Mouse (Mus musculus): ENCODE results near the gene Mmp3. TPM values are rescaled to one million over a fixed set of nuclear protein-coding genes. Genes with fewer than 3 reads are reported as not detected.
"Not testable (repeated sequence)": the region's sequence is repeated elsewhere in the genome, so short reads cannot be mapped to it uniquely, and the experiment has no call there.

Gene Mmp3
- polyA plus RNA-seq (2014; fragmentation: Nextera tagmentation; extraction: Ambion mirVana): not detected in 2 replicates

GRCm38 (mm10) chr9:7445522-7445921, at the start of gene Mmp3:
Mmp3 (plus strand) TSS chr9:7445822.
- no peaks in the 10 kb centered on the region for H3K9me3 ChIP-seq (ENCODE audit: control insufficient read depth, low read length)
- H3K4me2 ChIP-seq (ENCODE audit: low read length): no peak within 1 kb of the TSS
- H3K4me1 ChIP-seq (ENCODE audit: control insufficient read depth, insufficient read depth, low read length): no peaks in the 10 kb centered on the region
- no peak within 1 kb of the TSS for H3K9ac ChIP-seq (replicated peaks; ENCODE audit: low read length)
- H3K36me3 ChIP-seq (ENCODE audit: control insufficient read depth, insufficient read depth, low read length): no peaks in the 10 kb centered on the region
- ATAC-seq (ENCODE audit: low FRiP score, low TSS enrichment): no peak
- no peak within 1 kb of the TSS for H3K27ac ChIP-seq (replicated peaks; ENCODE audit: low read depth, low read length)
- no peak for DNase-seq
- 87% methylated on average over 2 of the region's 2 CpGs for WGBS
- no peak within 1 kb of the TSS for H3K4me3 ChIP-seq (replicated peaks; ENCODE audit: low read depth, low read length)
- no peaks in the 10 kb centered on the region for H3K27me3 ChIP-seq (ENCODE audit: control insufficient read depth, insufficient read depth, low read length)

- H3K9me3 ChIP-seq (ENCODE audit: control insufficient read depth, low read length); H3K36me3 ChIP-seq (ENCODE audit: control insufficient read depth, insufficient read depth, low read length); ATAC-seq (ENCODE audit: low FRiP score, low TSS enrichment); H3K27me3 ChIP-seq (ENCODE audit: control insufficient read depth, insufficient read depth, low read length); H3K27ac ChIP-seq (replicated peaks; ENCODE audit: low read depth, low read length); H3K9ac ChIP-seq (replicated peaks; ENCODE audit: low read length); DNase-seq; H3K4me1 ChIP-seq (ENCODE audit: control insufficient read depth, insufficient read depth, low read length); H3K4me3 ChIP-seq (replicated peaks; ENCODE audit: low read depth, low read length); H3K4me2 ChIP-seq (ENCODE audit: low read length): not testable (repeated sequence)
- 80% methylated on average over 8 of the region's 8 CpGs for WGBS
These were observed 49.1 kb upstream of the Mmp3 start for GRCm38 (mm10) chr9:7396556-7396955.

DNA sequence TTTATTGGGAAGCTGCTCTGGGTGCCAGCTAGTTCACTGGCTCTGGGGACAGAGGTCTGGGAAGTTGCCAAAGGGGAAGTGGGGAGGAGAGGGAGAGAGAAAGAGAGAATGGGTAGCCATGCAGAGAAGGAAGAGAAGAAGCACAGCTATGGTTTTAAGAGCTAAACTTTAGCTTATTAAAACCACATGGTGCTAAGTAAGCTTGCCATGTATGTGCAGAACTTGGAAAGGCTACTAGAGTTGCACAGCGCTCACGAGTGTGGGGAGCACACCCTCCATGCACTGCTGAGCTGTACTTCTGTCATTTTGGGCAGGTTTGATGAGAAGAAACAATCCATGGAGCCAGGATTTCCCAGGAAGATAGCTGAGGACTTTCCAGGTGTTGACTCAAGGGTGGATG, 7.7 kb downstream of the Mmp3 start:
- Histone ChIP-seq H3K9ac (replicated peaks; ENCODE audit: low read length) (no peak overlapping the region), H3K27ac (replicated peaks; ENCODE audit: low read depth, low read length) (no peak overlapping the region), H3K27me3 (ENCODE audit: control insufficient read depth, insufficient read depth, low read length) (no peaks in the 10 kb centered on the region), H3K36me3 (ENCODE audit: control insufficient read depth, insufficient read depth, low read length) (no peaks in the 10 kb centered on the region), H3K4me2 (ENCODE audit: low read length) (no peak overlapping the region), H3K9me3 (ENCODE audit: control insufficient read depth, low read length) (no peaks in the 10 kb centered on the region), H3K4me1 (ENCODE audit: control insufficient read depth, insufficient read depth, low read length) (no peaks in the 10 kb centered on the region), H3K4me3 (replicated peaks; ENCODE audit: low read depth, low read length) (no peak overlapping the region)
- WGBS: 88% methylated on average over 2 of the region's 2 CpGs
- DNase-seq: no peak
- no peak for ATAC-seq (ENCODE audit: low FRiP score, low TSS enrichment)

GRCm38 (mm10) chr9:7470262-7470661, 24.6 kb downstream of the Mmp3 start:
- Histone ChIP-seq H3K27ac (replicated peaks; ENCODE audit: low read depth, low read length) (no peak overlapping the region), H3K36me3 (ENCODE audit: control insufficient read depth, insufficient read depth, low read length) (no peaks in the 10 kb centered on the region), H3K9me3 (ENCODE audit: control insufficient read depth, low read length) (no peaks in the 10 kb centered on the region), H3K4me3 (replicated peaks; ENCODE audit: low read depth, low read length) (no peak overlapping the region), H3K27me3 (ENCODE audit: control insufficient read depth, insufficient read depth, low read length) (no peaks in the 10 kb centered on the region), H3K9ac (replicated peaks; ENCODE audit: low read length) (no peak overlapping the region), H3K4me2 (ENCODE audit: low read length) (no peak overlapping the region), H3K4me1 (ENCODE audit: control insufficient read depth, insufficient read depth, low read length) (no peaks in the 10 kb centered on the region)
- 81% methylated on average over 1 of the region's 1 CpGs for WGBS
- ATAC-seq (ENCODE audit: low FRiP score, low TSS enrichment): no peak
- DNase-seq: no peak

- Histone ChIP-seq H3K36me3 (ENCODE audit: control insufficient read depth, insufficient read depth, low read length) (no peaks in the 10 kb centered on the region), H3K9me3 (ENCODE audit: control insufficient read depth, low read length) (no peaks in the 10 kb centered on the region), H3K9ac (replicated peaks; ENCODE audit: low read length) (no peak overlapping the region), H3K4me1 (ENCODE audit: control insufficient read depth, insufficient read depth, low read length) (no peaks in the 10 kb centered on the region), H3K27ac (replicated peaks; ENCODE audit: low read depth, low read length) (no peak overlapping the region), H3K27me3 (ENCODE audit: control insufficient read depth, insufficient read depth, low read length) (no peaks in the 10 kb centered on the region), H3K4me3 (replicated peaks; ENCODE audit: low read depth, low read length) (no peak overlapping the region), H3K4me2 (ENCODE audit: low read length) (no peak overlapping the region)
- DNase-seq (no peak), ATAC-seq (ENCODE audit: low FRiP score, low TSS enrichment) (no peak)
- WGBS: 75% methylated on average over 5 of the region's 5 CpGs
These were observed 38.2 kb downstream of the Mmp3 start for GRCm38 (mm10) chr9:7483684-7484394.

DNA sequence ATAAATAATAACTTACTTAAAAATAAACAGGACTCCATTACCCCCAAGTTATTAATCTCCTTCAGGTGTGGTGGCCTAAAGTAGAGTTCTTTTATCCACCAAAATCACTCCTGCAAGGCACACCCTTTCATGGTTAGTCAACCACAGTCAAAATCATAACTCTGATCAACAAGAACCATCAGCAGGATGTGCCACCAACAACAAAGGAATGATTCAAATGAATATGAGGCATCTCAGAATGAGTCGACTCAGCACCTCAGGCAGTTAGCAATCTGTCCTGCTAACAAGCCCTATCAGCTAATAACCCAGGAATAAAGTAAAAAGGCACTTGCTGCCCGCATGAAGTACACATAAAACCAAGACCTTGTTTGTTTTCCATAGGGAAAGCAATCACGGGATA, 55.5 kb downstream of the Mmp3 start:
- ATAC-seq (ENCODE audit: low FRiP score, low TSS enrichment): no peak
- H3K27ac ChIP-seq (replicated peaks; ENCODE audit: low read depth, low read length): no peak overlapping the region
- H3K27me3 ChIP-seq (ENCODE audit: control insufficient read depth, insufficient read depth, low read length): no peaks in the 10 kb centered on the region
- H3K4me3 ChIP-seq (replicated peaks; ENCODE audit: low read depth, low read length): no peak overlapping the region
- H3K9me3 ChIP-seq (ENCODE audit: control insufficient read depth, low read length): no peaks in the 10 kb centered on the region
- H3K4me1 ChIP-seq (ENCODE audit: control insufficient read depth, insufficient read depth, low read length): no peaks in the 10 kb centered on the region
- H3K9ac ChIP-seq (replicated peaks; ENCODE audit: low read length): no peak overlapping the region
- DNase-seq: no peak
- 87% methylated on average over 3 of the region's 3 CpGs for WGBS
- H3K36me3 ChIP-seq (ENCODE audit: control insufficient read depth, insufficient read depth, low read length): no peaks in the 10 kb centered on the region
- no peak overlapping the region for H3K4me2 ChIP-seq (ENCODE audit: low read length)

DNA sequence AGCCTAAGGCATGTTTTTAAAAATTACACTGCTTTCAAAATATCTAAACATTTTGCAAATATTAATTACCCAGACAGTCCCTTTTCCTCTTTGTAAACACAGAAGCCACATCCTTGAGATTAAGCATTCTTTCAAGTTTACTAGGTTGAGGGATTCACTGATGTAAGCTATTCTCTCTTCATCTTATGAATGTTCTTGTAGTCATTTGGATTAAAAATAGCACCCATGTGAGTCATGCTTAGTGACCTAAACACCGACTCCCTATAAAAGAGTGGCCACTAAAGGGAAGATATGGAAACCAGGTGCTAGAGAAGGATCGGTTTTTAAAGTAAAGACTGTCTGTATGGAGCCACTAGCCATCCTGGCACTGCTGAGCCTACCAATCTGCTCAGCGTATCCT, 56.4 kb downstream of the Mmp3 start, which contains the start of gene Mmp10:
Gene Mmp10 (plus strand): TSS at position 302 of the 400 bp plus-strand sequence.
- ATAC-seq (ENCODE audit: low FRiP score, low TSS enrichment) (no peak), DNase-seq (no peak)
- Histone ChIP-seq H3K9me3 (ENCODE audit: control insufficient read depth, low read length) (no peaks in the 10 kb centered on the region), H3K36me3 (ENCODE audit: control insufficient read depth, insufficient read depth, low read length) (no peaks in the 10 kb centered on the region), H3K4me2 (ENCODE audit: low read length) (no peak within 1 kb of the TSS), H3K4me3 (replicated peaks; ENCODE audit: low read depth, low read length) (no peak within 1 kb of the TSS), H3K27ac (replicated peaks; ENCODE audit: low read depth, low read length) (no peak within 1 kb of the TSS), H3K4me1 (ENCODE audit: control insufficient read depth, insufficient read depth, low read length) (no peaks in the 10 kb centered on the region), H3K9ac (replicated peaks; ENCODE audit: low read length) (no peak within 1 kb of the TSS), H3K27me3 (ENCODE audit: control insufficient read depth, insufficient read depth, low read length) (no peaks in the 10 kb centered on the region)
- 92% methylated on average over 3 of the region's 3 CpGs for WGBS

Other genes starting within 250 kb of the Mmp3 start
- gene Mmp13, start 173.3 kb upstream of the Mmp3 start, polyA plus RNA-seq (2014; fragmentation: Nextera tagmentation; extraction: Ambion mirVana): 0.08 TPM in 1 of 2 replicates, not detected in the other
- gene Mmp12, start 101.4 kb upstream of the Mmp3 start, polyA plus RNA-seq (2014; fragmentation: Nextera tagmentation; extraction: Ambion mirVana): not detected in 2 replicates
- not detected in 2 replicates for gene Mmp1b, start 57.8 kb upstream of the Mmp3 start, polyA plus RNA-seq (2014; fragmentation: Nextera tagmentation; extraction: Ambion mirVana)
- not detected in 2 replicates for gene Mmp10, start 56.5 kb downstream of the Mmp3 start, polyA plus RNA-seq (2014; fragmentation: Nextera tagmentation; extraction: Ambion mirVana)
- not detected in 2 replicates for gene Mmp8, start 112.6 kb downstream of the Mmp3 start, polyA plus RNA-seq (2014; fragmentation: Nextera tagmentation; extraction: Ambion mirVana)
- not detected in 2 replicates for gene Mmp27, start 125.6 kb downstream of the Mmp3 start, polyA plus RNA-seq (2014; fragmentation: Nextera tagmentation; extraction: Ambion mirVana)
- not detected in 2 replicates for gene Mmp20, start 182.4 kb downstream of the Mmp3 start, polyA plus RNA-seq (2014; fragmentation: Nextera tagmentation; extraction: Ambion mirVana)
- gene Mmp7, start 246.3 kb downstream of the Mmp3 start, polyA plus RNA-seq (2014; fragmentation: Nextera tagmentation; extraction: Ambion mirVana): not detected in 2 replicates